Mouse (Mus musculus): ENCODE measurements at regions not wholly inside any gene's neighbourhood (a gene's known extent, or its start where the extent isn't known, plus 50 kb on each side); places are given as distances from the start of the nearest gene placed in this dataset.
A peak's percentile ranks its signal among the peaks of the same experiment; 100 is the strongest.
"Not testable (repeated sequence)": the region's sequence is repeated elsewhere in the genome, so short reads cannot be mapped to it uniquely, and the experiment has no call there.

GRCm38 (mm10) chr3:6427905-6428304 is 192.3 kb downstream of the 1700008P02Rik start:
- DNase-seq: peak in 1 of 2 experiments; percentile 3
- Histone ChIP-seq H3K4me1 (ENCODE audit: control insufficient read depth, insufficient read depth, low read length) (no peaks in the 10 kb centered on the region), H3K4me3 (replicated peaks; ENCODE audit: insufficient read depth, low read depth, low read length) (no peak overlapping the region), H3K27ac (ENCODE audit: insufficient read depth, low read length) (no peak overlapping the region), H3K27me3 (ENCODE audit: control insufficient read depth, insufficient read depth, low read length) (no peaks in the 10 kb centered on the region)
- TF ChIP-seq CTCF (IDR thresholded peaks at IDR 0.05; ENCODE audit: borderline replicate concordance, insufficient read depth, low read depth, low read length) (no peak), POLR2A (IDR thresholded peaks at IDR 0.05; ENCODE audit: borderline replicate concordance, insufficient read depth, low read length) (no peak)
- 74% methylated on average over 1 of the region's 1 CpGs for WGBS

GRCm38 (mm10) chr3:6400871-6401270 is 219.4 kb downstream of the 1700008P02Rik start:
- DNase-seq: no peak
- no peak for TF ChIP-seq POLR2A (IDR thresholded peaks at IDR 0.05; ENCODE audit: borderline replicate concordance, insufficient read depth, low read length)
- TF ChIP-seq CTCF (IDR thresholded peaks at IDR 0.05; ENCODE audit: borderline replicate concordance, insufficient read depth, low read depth, low read length): no peak
- H3K4me3 ChIP-seq (replicated peaks; ENCODE audit: insufficient read depth, low read depth, low read length): no peak overlapping the region

GRCm38 (mm10) chr3:6385669-6386068 is 234.6 kb downstream of the 1700008P02Rik start:
- TF ChIP-seq POLR2A (IDR thresholded peaks at IDR 0.05; ENCODE audit: borderline replicate concordance, insufficient read depth, low read length) (no peak), CTCF (IDR thresholded peaks at IDR 0.05; ENCODE audit: borderline replicate concordance, insufficient read depth, low read depth, low read length) (no peak)
- no peak for DNase-seq

More at GRCm38 (mm10) chr3:6400871-6401270, 219.4 kb downstream of the 1700008P02Rik start:
- no peaks in the 10 kb centered on the region for H3K4me1 ChIP-seq (ENCODE audit: control insufficient read depth, insufficient read depth, low read length)
- no peak overlapping the region for H3K27ac ChIP-seq (ENCODE audit: insufficient read depth, low read length)
- no peaks in the 10 kb centered on the region for H3K27me3 ChIP-seq (ENCODE audit: control insufficient read depth, insufficient read depth, low read length)

GRCm38 (mm10) chr3:6382896-6383295 is 237.3 kb downstream of the 1700008P02Rik start:
- Histone ChIP-seq H3K4me3 (replicated peaks; ENCODE audit: insufficient read depth, low read depth, low read length) (no peak overlapping the region), H3K27me3 (ENCODE audit: control insufficient read depth, insufficient read depth, low read length) (no peaks in the 10 kb centered on the region), H3K4me1 (ENCODE audit: control insufficient read depth, insufficient read depth, low read length) (no peaks in the 10 kb centered on the region), H3K27ac (ENCODE audit: insufficient read depth, low read length) (no peak overlapping the region)
- no peak for TF ChIP-seq POLR2A (IDR thresholded peaks at IDR 0.05; ENCODE audit: borderline replicate concordance, insufficient read depth, low read length)
- no peak for TF ChIP-seq CTCF (IDR thresholded peaks at IDR 0.05; ENCODE audit: borderline replicate concordance, insufficient read depth, low read depth, low read length)
- DNase-seq: no peak

More at GRCm38 (mm10) chr3:6385669-6386068, 234.6 kb downstream of the 1700008P02Rik start:
- Histone ChIP-seq H3K27ac (ENCODE audit: insufficient read depth, low read length) (no peak overlapping the region), H3K4me3 (replicated peaks; ENCODE audit: insufficient read depth, low read depth, low read length) (no peak overlapping the region), H3K27me3 (ENCODE audit: control insufficient read depth, insufficient read depth, low read length) (no peaks in the 10 kb centered on the region), H3K4me1 (ENCODE audit: control insufficient read depth, insufficient read depth, low read length) (no peaks in the 10 kb centered on the region)

- Histone ChIP-seq H3K27me3 (ENCODE audit: control insufficient read depth, insufficient read depth, low read length) (no peaks in the 10 kb centered on the region), H3K4me1 (ENCODE audit: control insufficient read depth, insufficient read depth, low read length) (no peaks in the 10 kb centered on the region), H3K4me3 (replicated peaks; ENCODE audit: insufficient read depth, low read depth, low read length) (no peak overlapping the region), H3K27ac (ENCODE audit: insufficient read depth, low read length) (no peak overlapping the region)
- DNase-seq: no peak
- no peak for TF ChIP-seq CTCF (IDR thresholded peaks at IDR 0.05; ENCODE audit: borderline replicate concordance, insufficient read depth, low read depth, low read length)
- 82% methylated on average over 1 of the region's 1 CpGs for WGBS
Observed at GRCm38 (mm10) chr3:6382296-6382695, 237.9 kb downstream of the 1700008P02Rik start.

- no peaks in the 10 kb centered on the region for H3K27me3 ChIP-seq (ENCODE audit: control insufficient read depth, insufficient read depth, low read length)
- 82% methylated on average over 5 of the region's 5 CpGs for WGBS
- TF ChIP-seq CTCF (IDR thresholded peaks at IDR 0.05; ENCODE audit: borderline replicate concordance, insufficient read depth, low read depth, low read length) (no peak), POLR2A (IDR thresholded peaks at IDR 0.05; ENCODE audit: borderline replicate concordance, insufficient read depth, low read length) (no peak)
- DNase-seq: no peak
- H3K4me3 ChIP-seq (replicated peaks; ENCODE audit: insufficient read depth, low read depth, low read length): no peak overlapping the region
- H3K4me1 ChIP-seq (ENCODE audit: control insufficient read depth, insufficient read depth, low read length): no peaks in the 10 kb centered on the region
- no peak overlapping the region for H3K27ac ChIP-seq (ENCODE audit: insufficient read depth, low read length)
Observed at GRCm38 (mm10) chr3:6381732-6382131, 238.5 kb downstream of the 1700008P02Rik start.

- not testable (repeated sequence) for H3K27ac ChIP-seq (ENCODE audit: insufficient read depth, low read length); H3K27me3 ChIP-seq (ENCODE audit: control insufficient read depth, insufficient read depth, low read length); H3K4me3 ChIP-seq (replicated peaks; ENCODE audit: insufficient read depth, low read depth, low read length); DNase-seq; H3K4me1 ChIP-seq (ENCODE audit: control insufficient read depth, insufficient read depth, low read length)
- 88% methylated on average over 3 of the region's 21 CpGs for whole genome bisulfite sequencing
Observed at GRCm38 (mm10) chr3:6339001-6339400, 281.2 kb downstream of the 1700008P02Rik start.

GRCm38 (mm10) chr3:6320818-6321504 is 299.3 kb downstream of the 1700008P02Rik start:
- no peak overlapping the region for H3K4me3 ChIP-seq (replicated peaks; ENCODE audit: insufficient read depth, low read depth, low read length)
- WGBS: 59% methylated on average over 6 of the region's 6 CpGs
- H3K4me1 ChIP-seq (ENCODE audit: control insufficient read depth, insufficient read depth, low read length): no peaks in the 10 kb centered on the region
- no peak for DNase-seq
- H3K27me3 ChIP-seq (ENCODE audit: control insufficient read depth, insufficient read depth, low read length): no peaks in the 10 kb centered on the region
- TF ChIP-seq POLR2A (IDR thresholded peaks at IDR 0.05; ENCODE audit: borderline replicate concordance, insufficient read depth, low read length): no peak
- no peak for TF ChIP-seq CTCF (IDR thresholded peaks at IDR 0.05; ENCODE audit: borderline replicate concordance, insufficient read depth, low read depth, low read length)
- H3K27ac ChIP-seq (ENCODE audit: insufficient read depth, low read length): no peak overlapping the region
